ENCODE assay signal across 12 mouse cellular contexts in genomic region chr2:84647051-84647568, GRCm38 (mm10). TPM values are rescaled to one million over a fixed set of nuclear protein-coding genes. Genes with fewer than 3 reads are reported as not detected.
A peak's percentile ranks its signal among the peaks of the same experiment; 100 is the strongest.
DNase-seq lines count a peak whose midpoint lies in the region; ATAC-seq and TF ChIP-seq lines count a peak whose summit lies in the region.
"Had no signal": no experiment of that assay in that cellular context is flagged by ENCODE, and none has a peak within 500 bp of the region (broad histone marks: within the 10 kb centered on the region; RNA-seq: fewer than 3 reads in every experiment).

No protein-coding gene starts in this region.

- no peak overlapping the region for H3K9ac ChIP-seq in lung, embryonic 15.5 days
- H3K9ac ChIP-seq in hindbrain, postnatal 0 days (replicated peaks; ENCODE audit: low read length), result no peak overlapping the region
- H3K9ac ChIP-seq in stomach, embryonic 14.5 days (replicated peaks; ENCODE audit: low read depth, low read length), result no peak overlapping the region
- H3K9ac ChIP-seq: liver, embryonic 13.5 days had no signal

- ATAC-seq in lung, embryonic 15.5 days (ENCODE audit: borderline replicate concordance, extremely low read depth, low FRiP score, low TSS enrichment), result no peak
- ATAC-seq in hindbrain, postnatal 0 days, result no peak
- no peak for ATAC-seq in stomach, embryonic 14.5 days (ENCODE audit: insufficient number of reproducible peaks, insufficient read depth, low FRiP score, low read depth)

- H3K9me3 ChIP-seq in lung, embryonic 15.5 days, result no peaks in the 10 kb centered on the region
- no peaks in the 10 kb centered on the region for H3K9me3 ChIP-seq in hindbrain, postnatal 0 days (ENCODE audit: low read length)
- no peaks in the 10 kb centered on the region for H3K9me3 ChIP-seq in stomach, embryonic 14.5 days (ENCODE audit: control insufficient read depth, low read depth, low read length)
- H3K9me3 ChIP-seq: liver, embryonic 13.5 days had no signal

- 0 out of 2 replicates have a peak overlapping the region, but pooled peaks have one; percentile 1 for H3K4me3 ChIP-seq in lung, embryonic 15.5 days
- H3K4me3 ChIP-seq in hindbrain, postnatal 0 days (ENCODE audit: low read length), result peak overlapping the region; percentile 73; the same call in 1 of the 2 replicates
- no peak overlapping the region for H3K4me3 ChIP-seq in stomach, embryonic 14.5 days (ENCODE audit: low read depth, low read length)

- WGBS in lung, embryonic 15.5 days, result 85% methylated on average over 6 of the region's 6 CpGs
- WGBS in hindbrain, postnatal 0 days, result 85% methylated on average over 6 of the region's 6 CpGs
- 94% methylated on average over 6 of the region's 6 CpGs for WGBS in stomach, embryonic 14.5 days

- H3K4me2 ChIP-seq in lung, embryonic 15.5 days, result peak overlapping the region; percentile 64
- peak overlapping the region; percentile 77 for H3K4me2 ChIP-seq in hindbrain, postnatal 0 days (ENCODE audit: low read depth, low read length)
- H3K4me2 ChIP-seq in stomach, embryonic 14.5 days (replicated peaks; ENCODE audit: low read depth, low read length), result peak overlapping the region; percentile 74; the same call in 1 of the 2 replicates

- no peak overlapping the region for H3K27ac ChIP-seq in lung, embryonic 15.5 days
- no peak overlapping the region for H3K27ac ChIP-seq in hindbrain, postnatal 0 days
- H3K27ac ChIP-seq in stomach, embryonic 14.5 days (ENCODE audit: low read length), result no peak overlapping the region
- H3K27ac ChIP-seq: liver, embryonic 13.5 days had no signal

- H3K4me1 ChIP-seq in lung, embryonic 15.5 days, result peaks cover 33% of the 10 kb centered on the region
- peaks cover 4% of the 10 kb centered on the region; the same call in 1 of the 2 replicates for H3K4me1 ChIP-seq in hindbrain, postnatal 0 days (ENCODE audit: insufficient read depth, low read length)
- H3K4me1 ChIP-seq in stomach, embryonic 14.5 days (ENCODE audit: control insufficient read depth, insufficient read depth, low read length), result peaks cover 7% of the 10 kb centered on the region; the same call in 1 of the 2 replicates

- H3K36me3 ChIP-seq in lung, embryonic 15.5 days, result no peaks in the 10 kb centered on the region
- no peaks in the 10 kb centered on the region for H3K36me3 ChIP-seq in hindbrain, postnatal 0 days (ENCODE audit: insufficient read depth, low read length)
- no peaks in the 10 kb centered on the region for H3K36me3 ChIP-seq in stomach, embryonic 14.5 days (ENCODE audit: control insufficient read depth, insufficient read depth, low read length)
- H3K36me3 ChIP-seq: liver, embryonic 13.5 days had no signal

- H3K27me3 ChIP-seq in lung, embryonic 15.5 days, result no peaks in the 10 kb centered on the region
- no peaks in the 10 kb centered on the region for H3K27me3 ChIP-seq in hindbrain, postnatal 0 days (ENCODE audit: insufficient read depth, low read length)
- no peaks in the 10 kb centered on the region for H3K27me3 ChIP-seq in stomach, embryonic 14.5 days (ENCODE audit: control insufficient read depth, insufficient read depth, low read length)
- H3K27me3 ChIP-seq: liver, embryonic 13.5 days had no signal

- DNase-seq in heart, adult 11 months, result peak; percentile 82
- no peak for DNase-seq in heart, adult 18-20 months
- DNase-seq in lung, postnatal 36 days, result no peak
- no peak for DNase-seq in hindbrain, postnatal 0 days (ENCODE audit: low spot score)
- DNase-seq in adrenal gland, postnatal 14 days, result no peak
- no peak for DNase-seq in right cerebral cortex, postnatal 36 days (ENCODE audit: low spot score in 2 of 2)
- DNase-seq: B cell, adult 2 months; gastrocnemius, postnatal 14 days; liver, embryonic 13.5 days had no signal

- no peak for TF ChIP-seq CTCF in hindbrain, postnatal 0 days (IDR thresholded peaks at IDR 0.05; ENCODE audit: low read depth)

RNA-seq across cellular contexts. Expression of gene Ctnnd1, which starts 3.5 kb away (rescaled TPM):
- 10 to 100 TPM; 53.6 to 63.9 TPM for total RNA-seq in heart, adult 18-20 months (2021)
- polyA plus RNA-seq in lung, embryonic 15.5 days (2015; fragmentation: Nextera tagmentation; extraction: Ambion mirVana), result 61.5 and 66.0 TPM in 2 replicates
- total RNA-seq in hindbrain, postnatal 0 days (2014; rRNA removed), result 75.7 and 86.5 TPM in 2 replicates
- 12.7 and 15.8 TPM in 2 replicates for polyA plus RNA-seq in hindbrain, postnatal 0 days (2015; fragmentation: Nextera tagmentation; extraction: Ambion mirVana)
- polyA plus RNA-seq in stomach, embryonic 14.5 days (2014; fragmentation: Nextera tagmentation; extraction: Ambion mirVana), result 63.5 and 68.2 TPM in 2 replicates
- total RNA-seq in adrenal gland, postnatal 14 days (2021), result 133 and 134 TPM in 2 replicates

RNA-seq across cellular contexts. Expression of gene Btbd18, which starts 11.8 kb away (rescaled TPM):
- not detected for total RNA-seq in heart, adult 18-20 months (2021)
- polyA plus RNA-seq in lung, embryonic 15.5 days (2015; fragmentation: Nextera tagmentation; extraction: Ambion mirVana), result 0.13 and 0.22 TPM in 2 replicates
- not detected in 2 replicates for total RNA-seq in hindbrain, postnatal 0 days (2014; rRNA removed)
- polyA plus RNA-seq in hindbrain, postnatal 0 days (2015; fragmentation: Nextera tagmentation; extraction: Ambion mirVana), result 0.50 and 0.68 TPM in 2 replicates
- polyA plus RNA-seq in stomach, embryonic 14.5 days (2014; fragmentation: Nextera tagmentation; extraction: Ambion mirVana), result 0.39 and 0.45 TPM in 2 replicates
- total RNA-seq in adrenal gland, postnatal 14 days (2021), result not detected in 2 replicates
- total RNA-seq: gastrocnemius, postnatal 14 days; layer of hippocampus, adult 8-10 months had no signal

RNA-seq across cellular contexts. Expression of gene Selenoh, which starts 23.5 kb away (rescaled TPM):
- total RNA-seq in heart, adult 18-20 months (2021), result 10 to 100 TPM; 22.7 to 29.2 TPM
- polyA plus RNA-seq in lung, embryonic 15.5 days (2015; fragmentation: Nextera tagmentation; extraction: Ambion mirVana), result 356 and 375 TPM in 2 replicates
- total RNA-seq in hindbrain, postnatal 0 days (2014; rRNA removed), result 271 and 302 TPM in 2 replicates
- polyA plus RNA-seq in hindbrain, postnatal 0 days (2015; fragmentation: Nextera tagmentation; extraction: Ambion mirVana), result 247 and 248 TPM in 2 replicates
- 262 and 316 TPM in 2 replicates for polyA plus RNA-seq in stomach, embryonic 14.5 days (2014; fragmentation: Nextera tagmentation; extraction: Ambion mirVana)
- total RNA-seq in adrenal gland, postnatal 14 days (2021), result 44.8 and 47.8 TPM in 2 replicates

RNA-seq across cellular contexts. Expression of gene Gm28635, which starts 30.7 kb away (rescaled TPM):
- total RNA-seq in heart, adult 18-20 months (2021), result 10 to 100 TPM in 1 of 2 experiments, 1 to 10 TPM in 1; 5.4 to 10.0 TPM
- not detected in 2 replicates for polyA plus RNA-seq in lung, embryonic 15.5 days (2015; fragmentation: Nextera tagmentation; extraction: Ambion mirVana)
- total RNA-seq in hindbrain, postnatal 0 days (2014; rRNA removed), result not detected in 2 replicates
- not detected in 2 replicates for polyA plus RNA-seq in hindbrain, postnatal 0 days (2015; fragmentation: Nextera tagmentation; extraction: Ambion mirVana)
- not detected in 2 replicates for polyA plus RNA-seq in stomach, embryonic 14.5 days (2014; fragmentation: Nextera tagmentation; extraction: Ambion mirVana)
- total RNA-seq in adrenal gland, postnatal 14 days (2021), result not detected in 2 replicates
- total RNA-seq: gastrocnemius, postnatal 14 days had no signal
- polyA plus RNA-seq: liver, embryonic 13.5 days had no signal

RNA-seq across cellular contexts. Expression of gene Med19, which starts 31.1 kb away (rescaled TPM):
- 10 to 100 TPM; 14.7 to 15.2 TPM for total RNA-seq in heart, adult 18-20 months (2021)
- polyA plus RNA-seq in lung, embryonic 15.5 days (2015; fragmentation: Nextera tagmentation; extraction: Ambion mirVana), result 37.1 and 38.0 TPM in 2 replicates
- 31.4 and 31.6 TPM in 2 replicates for total RNA-seq in hindbrain, postnatal 0 days (2014; rRNA removed)
- 47.4 and 47.5 TPM in 2 replicates for polyA plus RNA-seq in hindbrain, postnatal 0 days (2015; fragmentation: Nextera tagmentation; extraction: Ambion mirVana)
- 38.3 and 38.6 TPM in 2 replicates for polyA plus RNA-seq in stomach, embryonic 14.5 days (2014; fragmentation: Nextera tagmentation; extraction: Ambion mirVana)
- 20.9 and 21.4 TPM in 2 replicates for total RNA-seq in adrenal gland, postnatal 14 days (2021)
